Mouse (Mus musculus) liver, embryonic 14.5 days (tissue): ENCODE measurements around the gene Celsr1.

Experiments used
- CTCF ChIP-seq: IDR thresholded peaks from 2 replicates; pipeline ENCODE4 v1.5.1; 2016; ENCODE audit warnings: antibody characterized with exemption, low read depth, control low read depth
- EP300 ChIP-seq: IDR thresholded peaks from 2 replicates; pipeline ENCODE4 v1.6.1; 2016; ENCODE audit warnings: antibody characterized with exemption, low read depth

DNA sequence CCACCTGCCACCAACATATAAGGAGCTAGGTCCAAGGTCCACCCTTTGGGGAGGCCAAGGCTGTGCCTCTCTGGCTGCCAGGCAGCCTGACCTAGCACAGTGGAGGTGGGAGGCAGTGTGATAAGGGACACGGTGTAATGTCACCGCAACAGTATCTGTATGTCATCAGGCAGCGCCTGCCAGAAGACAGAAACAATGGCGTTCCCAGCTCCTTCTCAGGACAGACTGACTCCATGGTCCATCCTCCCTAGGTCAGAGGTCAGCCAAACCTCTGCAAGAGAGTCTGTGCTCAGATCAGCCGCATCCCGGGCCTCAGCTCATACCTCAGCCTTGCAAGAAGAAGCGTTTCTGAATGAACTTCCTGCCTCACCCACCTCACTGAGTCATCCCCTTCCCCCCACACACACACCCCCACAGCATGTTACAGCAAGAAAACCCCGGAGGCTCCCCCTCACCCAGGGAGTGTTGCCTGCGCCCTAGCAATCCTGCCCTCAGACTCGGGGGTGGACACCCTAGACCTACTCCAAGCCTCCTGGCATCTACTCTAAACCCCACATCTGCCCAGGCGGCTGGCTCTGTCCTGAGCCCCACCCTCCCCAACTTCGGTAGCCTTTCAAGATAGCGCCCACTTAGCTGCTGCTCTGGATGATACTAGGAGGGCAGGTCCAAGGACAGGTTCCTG, 17.6 kb downstream of the Celsr1 start:
- TF ChIP-seq CTCF, result no peak
- no peak for TF ChIP-seq EP300
